Mouse (Mus musculus): ENCODE measurements around the gene Tmem253.

The Tmem253 gene

GRCm38 (mm10) chr14:52015445-52016100 is at the start of gene Tmem253:
TSS of gene Tmem253 (plus strand) at chr14:52015658.
- no peak for DNase-seq (ENCODE audit: extremely low read depth, insufficient read length, low spot score)

- DNase-seq (ENCODE audit: extremely low read depth, insufficient read length, low spot score), result no peak
These were observed 48.1 kb upstream of the Tmem253 start for GRCm38 (mm10) chr14:51967400-51967799.

GRCm38 (mm10) chr14:51979252-51979651 is 36.2 kb upstream of the Tmem253 start:
- no peak for DNase-seq (ENCODE audit: extremely low read depth, insufficient read length, low spot score)

GRCm38 (mm10) chr14:51983251-51983650 is 32.2 kb upstream of the Tmem253 start:
- no peak for DNase-seq (ENCODE audit: extremely low read depth, insufficient read length, low spot score)

GRCm38 (mm10) chr14:51983855-51984246 is 31.6 kb upstream of the Tmem253 start:
- DNase-seq (ENCODE audit: extremely low read depth, insufficient read length, low spot score), result no peak

GRCm38 (mm10) chr14:51984247-51985231 is 30.9 kb upstream of the Tmem253 start, which contains the start of gene Arhgef40:
TSS of gene Arhgef40 (plus strand) at chr14:51984719.
- DNase-seq (ENCODE audit: extremely low read depth, insufficient read length, low spot score), result peak; percentile 80

GRCm38 (mm10) chr14:51985301-51986152 is 29.9 kb upstream of the Tmem253 start:
- DNase-seq (ENCODE audit: extremely low read depth, insufficient read length, low spot score), result peak; percentile 91

GRCm38 (mm10) chr14:51986153-51986505 is 29.3 kb upstream of the Tmem253 start:
- no peak for DNase-seq (ENCODE audit: extremely low read depth, insufficient read length, low spot score)

GRCm38 (mm10) chr14:51987177-51987576 is 28.3 kb upstream of the Tmem253 start:
- no peak for DNase-seq (ENCODE audit: extremely low read depth, insufficient read length, low spot score)

- DNase-seq (ENCODE audit: extremely low read depth, insufficient read length, low spot score), result no peak
These were observed 26.7 kb upstream of the Tmem253 start for GRCm38 (mm10) chr14:51988731-51989130.

GRCm38 (mm10) chr14:51989461-51989970 is 25.9 kb upstream of the Tmem253 start:
- no peak for DNase-seq (ENCODE audit: extremely low read depth, insufficient read length, low spot score)

- no peak for DNase-seq (ENCODE audit: extremely low read depth, insufficient read length, low spot score)
These were observed 21.0 kb upstream of the Tmem253 start for GRCm38 (mm10) chr14:51994453-51994852.

- no peak for DNase-seq (ENCODE audit: extremely low read depth, insufficient read length, low spot score)
These were observed 20.1 kb upstream of the Tmem253 start for GRCm38 (mm10) chr14:51995219-51995871.

GRCm38 (mm10) chr14:51996231-51996841 is 19.1 kb upstream of the Tmem253 start:
- DNase-seq (ENCODE audit: extremely low read depth, insufficient read length, low spot score), result no peak

GRCm38 (mm10) chr14:51996866-51997265 is 18.6 kb upstream of the Tmem253 start:
- no peak for DNase-seq (ENCODE audit: extremely low read depth, insufficient read length, low spot score)

GRCm38 (mm10) chr14:51997483-51997882 is 18.0 kb upstream of the Tmem253 start:
- DNase-seq (ENCODE audit: extremely low read depth, insufficient read length, low spot score), result no peak

GRCm38 (mm10) chr14:52003981-52004495 is 11.4 kb upstream of the Tmem253 start:
- no peak for DNase-seq (ENCODE audit: extremely low read depth, insufficient read length, low spot score)

- no peak for DNase-seq (ENCODE audit: extremely low read depth, insufficient read length, low spot score)
These were observed 10.3 kb upstream of the Tmem253 start for GRCm38 (mm10) chr14:52005141-52005540.

GRCm38 (mm10) chr14:52005616-52006015 is 9.8 kb upstream of the Tmem253 start:
- no peak for DNase-seq (ENCODE audit: extremely low read depth, insufficient read length, low spot score)
